Mouse (Mus musculus) kidney, embryonic 14.5 days (tissue): Measurements from ENCODE around the gene Prmt6. TPM values are rescaled to one million over a fixed set of nuclear protein-coding genes. Genes with fewer than 3 reads are reported as not detected.
A peak's percentile ranks its signal among the peaks of the same experiment; 100 is the strongest.

Experiments used
- ATAC-seq: fragments of 200-750 bp; cut with Nextera tagmentation; 2 replicates; pipeline ENCODE4 v1.8.0; 2017; ENCODE audit warnings: moderate number of reproducible peaks, mild to moderate bottlenecking, moderate TSS enrichment, moderate library complexity; ENCODE audit not compliant: low FRiP score, low TSS enrichment
- H3K27ac ChIP-seq: fragments of 300-500 bp; sonication (generic); 2 replicates; pipeline ENCODE4 v1.5.1; 2014; ENCODE audit warnings: low read depth, mild to moderate bottlenecking, low read length, moderate library complexity, mixed read lengths
- H3K27me3 ChIP-seq: fragments of 300-500 bp; sonication (generic); 2 replicates; pipeline ENCODE4 v1.6.1; 2014; ENCODE audit warnings: mild to moderate bottlenecking, low read length; ENCODE audit not compliant: control insufficient read depth, insufficient read depth
- H3K36me3 ChIP-seq: fragments of 300-500 bp; sonication (generic); 2 replicates; pipeline ENCODE4 v1.6.1; 2014; ENCODE audit warnings: low read length, mixed read lengths; ENCODE audit not compliant: control insufficient read depth, insufficient read depth
- H3K4me1 ChIP-seq: fragments of 300-500 bp; sonication (generic); 2 replicates; pipeline ENCODE4 v1.6.1; 2014; ENCODE audit warnings: low read length, mixed read lengths; ENCODE audit not compliant: control insufficient read depth, insufficient read depth
- H3K4me2 ChIP-seq: fragments of 300-500 bp; sonication (generic); replicated peaks from 2 replicates; pipeline ENCODE4 v1.6.1; 2014; ENCODE audit warnings: low read depth, mild to moderate bottlenecking, low read length
- H3K4me3 ChIP-seq: fragments of 300-500 bp; sonication (generic); 2 replicates; pipeline ENCODE4 v1.5.1; 2014; ENCODE audit warnings: mild to moderate bottlenecking, low read length
- H3K9ac ChIP-seq: fragments of 300-500 bp; sonication (generic); 2 replicates; pipeline ENCODE4 v1.6.1; 2014; ENCODE audit warnings: low read depth, mild to moderate bottlenecking, low read length, moderate library complexity
- H3K9me3 ChIP-seq: fragments of 300-500 bp; sonication (generic); 2 replicates; pipeline ENCODE4 v1.6.1; 2016; ENCODE audit warnings: low read length; ENCODE audit not compliant: control insufficient read depth
- WGBS: fragments of 180-500 bp; shearing (Covaris S2); extraction: QIAGEN DNeasy Blood & Tissue Kit; methylation state at CpG from one replicate; pipeline ENCODE4 v1.1.7; 2014; 5-methylcytosine and 5-hydroxymethylcytosine counted together
- polyA plus RNA-seq: library from polyadenylated mRNA; unstranded; fragments of >200 nt; fragmentation: Nextera tagmentation; extraction: Ambion mirVana; gene quantifications from 2 replicates; pipeline ENCODE4 v1.2.1, GENCODE M21; 2014

The Prmt6 gene
- polyA plus RNA-seq = 22.2 and 28.1 TPM in 2 replicates

GRCm38 (mm10) chr3:110250839-110251700 lies at the start of gene Prmt6:
TSS of gene Prmt6 (minus strand) at chr3:110250998.
- 19% methylated on average over 38 of the region's 38 CpGs for WGBS
- Histone ChIP-seq H3K27ac (peak within 1 kb of the TSS; percentile 93), H3K36me3 (peaks cover 18% of the 10 kb centered on the region; the same call in 1 of the 2 replicates), H3K9ac (peak within 1 kb of the TSS; percentile 97), H3K4me2 (peak within 1 kb of the TSS; percentile 71), H3K4me3 (peak within 1 kb of the TSS; percentile 96), H3K27me3 (no peaks in the 10 kb centered on the region), H3K4me1 (peaks cover 15% of the 10 kb centered on the region), H3K9me3 (no peaks in the 10 kb centered on the region)
- ATAC-seq = peak; percentile 94

GRCm38 (mm10) chr3:110290485-110291045 lies 39.8 kb upstream of the Prmt6 start:
- Histone ChIP-seq H3K4me2 (no peak overlapping the region), H3K4me3 (no peak overlapping the region), H3K27me3 (no peaks in the 10 kb centered on the region), H3K9me3 (no peaks in the 10 kb centered on the region), H3K36me3 (no peaks in the 10 kb centered on the region), H3K4me1 (no peaks in the 10 kb centered on the region), H3K9ac (no peak overlapping the region), H3K27ac (no peak overlapping the region)
- 81% methylated on average over 8 of the region's 8 CpGs for WGBS
- ATAC-seq = no peak

- WGBS = 80% methylated on average over 5 of the region's 5 CpGs
- Histone ChIP-seq H3K9me3 (no peaks in the 10 kb centered on the region), H3K27ac (no peak overlapping the region), H3K9ac (no peak overlapping the region), H3K27me3 (no peaks in the 10 kb centered on the region), H3K4me1 (no peaks in the 10 kb centered on the region), H3K36me3 (no peaks in the 10 kb centered on the region), H3K4me3 (no peak overlapping the region), H3K4me2 (no peak overlapping the region)
- ATAC-seq = no peak
Measured at GRCm38 (mm10) chr3:110282651-110283050, 31.9 kb upstream of the Prmt6 start.

- Histone ChIP-seq H3K27ac (no peak overlapping the region), H3K9me3 (no peaks in the 10 kb centered on the region), H3K4me2 (no peak overlapping the region), H3K27me3 (no peaks in the 10 kb centered on the region), H3K9ac (no peak overlapping the region), H3K4me1 (no peaks in the 10 kb centered on the region), H3K4me3 (no peak overlapping the region), H3K36me3 (no peaks in the 10 kb centered on the region)
- 66% methylated on average over 2 of the region's 2 CpGs for WGBS
- ATAC-seq = no peak
Measured at GRCm38 (mm10) chr3:110267790-110268189, 17.0 kb upstream of the Prmt6 start.

- no peak overlapping the region for H3K4me3 ChIP-seq
- H3K27me3 ChIP-seq = no peaks in the 10 kb centered on the region
- no peaks in the 10 kb centered on the region for H3K9me3 ChIP-seq
- H3K9ac ChIP-seq = no peak overlapping the region
- H3K4me2 ChIP-seq = no peak overlapping the region
- no peaks in the 10 kb centered on the region for H3K36me3 ChIP-seq
- WGBS = 94% methylated on average over 4 of the region's 4 CpGs
- H3K4me1 ChIP-seq = peaks cover 15% of the 10 kb centered on the region
- ATAC-seq = no peak
- H3K27ac ChIP-seq = no peak overlapping the region
Measured at GRCm38 (mm10) chr3:110253105-110253504, 2.3 kb upstream of the Prmt6 start.

- WGBS = under 1% methylated on average over 86 of the region's 89 CpGs
- H3K9ac ChIP-seq = peak overlapping the region; percentile 97
- peaks cover 15% of the 10 kb centered on the region for H3K4me1 ChIP-seq
- H3K9me3 ChIP-seq = no peaks in the 10 kb centered on the region
- H3K4me3 ChIP-seq = peak overlapping the region; percentile 96
- no peaks in the 10 kb centered on the region for H3K27me3 ChIP-seq
- H3K27ac ChIP-seq = peak overlapping the region; percentile 93
- H3K36me3 ChIP-seq = peaks cover 18% of the 10 kb centered on the region; the same call in 1 of the 2 replicates
- ATAC-seq = peak; percentile 94
- H3K4me2 ChIP-seq = peak overlapping the region; percentile 71
Measured at GRCm38 (mm10) chr3:110249891-110250838, 633 bp downstream of the Prmt6 start.

- no peak for ATAC-seq
- Histone ChIP-seq H3K27ac (no peak overlapping the region), H3K4me2 (no peak overlapping the region), H3K9ac (no peak overlapping the region), H3K4me3 (no peak overlapping the region), H3K27me3 (no peaks in the 10 kb centered on the region), H3K36me3 (no peaks in the 10 kb centered on the region), H3K4me1 (no peaks in the 10 kb centered on the region), H3K9me3 (no peaks in the 10 kb centered on the region)
- 79% methylated on average over 1 of the region's 1 CpGs for WGBS
Measured at GRCm38 (mm10) chr3:110236819-110237463, 13.9 kb downstream of the Prmt6 start.
